ENCODE assay signal across 17 mouse cellular contexts in genomic region chr12:113911770-113912169, GRCm38 (mm10).
A peak's percentile ranks its signal among the peaks of the same experiment; 100 is the strongest.
DNase-seq lines count a peak whose midpoint lies in the region; ATAC-seq and TF ChIP-seq lines count a peak whose summit lies in the region.
"Had no signal": no experiment of that assay in that cellular context is flagged by ENCODE, and none has a peak within 500 bp of the region (broad histone marks: within the 10 kb centered on the region; RNA-seq: fewer than 3 reads in every experiment).

No protein-coding gene starts in this region.

- H3K36me3 ChIP-seq in intestine, postnatal 0 days (ENCODE audit: control insufficient read depth, insufficient read depth): no peaks in the 10 kb centered on the region
- H3K36me3 ChIP-seq in intestine, embryonic 15.5 days: no peaks in the 10 kb centered on the region
- no peaks in the 10 kb centered on the region for H3K36me3 ChIP-seq in thymus, adult 2 months (ENCODE audit: control insufficient read depth, insufficient read depth, low read length)
- H3K36me3 ChIP-seq: embryonic facial prominence, embryonic 13.5 days; forebrain, embryonic 12.5 days; hindbrain, embryonic 10.5 days; limb, embryonic 13.5 days; neural tube, embryonic 12.5 days had no signal

- H3K9ac ChIP-seq in intestine, postnatal 0 days (ENCODE audit: low read depth, low read length): no peak overlapping the region
- no peak overlapping the region for H3K9ac ChIP-seq in intestine, embryonic 15.5 days
- H3K9ac ChIP-seq: embryonic facial prominence, embryonic 13.5 days; forebrain, embryonic 12.5 days; limb, embryonic 13.5 days; neural tube, embryonic 12.5 days had no signal

- no peak overlapping the region for H3K27ac ChIP-seq in intestine, postnatal 0 days (ENCODE audit: low read depth, low read length)
- no peak overlapping the region for H3K27ac ChIP-seq in intestine, embryonic 15.5 days
- H3K27ac ChIP-seq in thymus, adult 2 months (ENCODE audit: control insufficient read depth, insufficient read depth, low read length): no peak overlapping the region
- H3K27ac ChIP-seq: embryonic facial prominence, embryonic 13.5 days; forebrain, embryonic 12.5 days; hindbrain, embryonic 10.5 days; limb, embryonic 13.5 days; neural tube, embryonic 12.5 days had no signal

- H3K4me3 ChIP-seq in intestine, postnatal 0 days (ENCODE audit: low read depth, low read length): no peak overlapping the region
- H3K4me3 ChIP-seq in intestine, embryonic 15.5 days (replicated peaks): no peak overlapping the region
- no peak overlapping the region for H3K4me3 ChIP-seq in thymus, adult 2 months (ENCODE audit: control insufficient read depth, insufficient read depth, low read length)
- H3K4me3 ChIP-seq: embryonic facial prominence, embryonic 13.5 days; forebrain, embryonic 12.5 days; hindbrain, embryonic 10.5 days; limb, embryonic 13.5 days; neural tube, embryonic 12.5 days had no signal

- H3K4me1 ChIP-seq in intestine, postnatal 0 days (replicated peaks; ENCODE audit: control insufficient read depth, insufficient read depth, low read length): no peaks in the 10 kb centered on the region
- H3K4me1 ChIP-seq in intestine, embryonic 15.5 days (replicated peaks): no peaks in the 10 kb centered on the region
- H3K4me1 ChIP-seq in thymus, adult 2 months (replicated peaks; ENCODE audit: control insufficient read depth, insufficient read depth, low read length): no peaks in the 10 kb centered on the region
- H3K4me1 ChIP-seq: embryonic facial prominence, embryonic 13.5 days; forebrain, embryonic 12.5 days; hindbrain, embryonic 10.5 days; limb, embryonic 13.5 days; neural tube, embryonic 12.5 days had no signal

- H3K4me2 ChIP-seq in intestine, postnatal 0 days (replicated peaks; ENCODE audit: low read depth): no peak overlapping the region
- no peak overlapping the region for H3K4me2 ChIP-seq in intestine, embryonic 15.5 days (replicated peaks)
- H3K4me2 ChIP-seq: embryonic facial prominence, embryonic 13.5 days; forebrain, embryonic 12.5 days; heart, embryonic 11.5 days; limb, embryonic 13.5 days; neural tube, embryonic 12.5 days had no signal

- H3K9me3 ChIP-seq in intestine, postnatal 0 days (ENCODE audit: control insufficient read depth): no peaks in the 10 kb centered on the region
- no peaks in the 10 kb centered on the region for H3K9me3 ChIP-seq in intestine, embryonic 15.5 days

- TF ChIP-seq CTCF in intestine, postnatal 0 days (IDR thresholded peaks at IDR 0.05; ENCODE audit: low read depth): peak; percentile 54
- no peak for TF ChIP-seq CTCF in thymus, adult 2 months (IDR thresholded peaks at IDR 0.05; ENCODE audit: borderline replicate concordance, control insufficient read depth, extremely low read depth, insufficient read depth, low read length, poor library complexity)

- ATAC-seq in intestine, postnatal 0 days: no peak
- ATAC-seq in intestine, embryonic 15.5 days: no peak

- DNase-seq in thymus, adult 2 months: peak; percentile 15
- DNase-seq in thymus, adult 18-20 months: no peak
- peak; percentile 18 for DNase-seq in induced T-regulatory cell, adult 2 months (ENCODE audit: low read depth)
- DNase-seq in thymus, postnatal 36 days: peak; percentile 13
- no peak for DNase-seq in layer of hippocampus, postnatal 14 days (ENCODE audit: low spot score in 2 of 2)
- DNase-seq in urinary bladder, postnatal 25 days (ENCODE audit: low spot score): no peak
- DNase-seq: cerebellum, adult 8-10 months; lung, postnatal 10 days; midbrain, embryonic 14.5 days had no signal

- no peaks in the 10 kb centered on the region for H3K27me3 ChIP-seq in intestine, postnatal 0 days (replicated peaks; ENCODE audit: control insufficient read depth, insufficient read depth, low read length)
- no peaks in the 10 kb centered on the region for H3K27me3 ChIP-seq in intestine, embryonic 15.5 days (replicated peaks)
- H3K27me3 ChIP-seq in thymus, adult 2 months (ENCODE audit: control insufficient read depth, insufficient read depth, low read length): no peaks in the 10 kb centered on the region
- H3K27me3 ChIP-seq: embryonic facial prominence, embryonic 13.5 days; forebrain, embryonic 12.5 days; limb, embryonic 13.5 days; neural tube, embryonic 12.5 days had no signal

- TF ChIP-seq POLR2A in thymus, adult 2 months (IDR thresholded peaks at IDR 0.05; ENCODE audit: control insufficient read depth, extremely low read depth, insufficient read depth, low read length, poor library complexity): no peak

- WGBS in intestine, postnatal 0 days: 33% methylated on average over 3 of the region's 3 CpGs
- 39% methylated on average over 3 of the region's 3 CpGs for WGBS in intestine, embryonic 15.5 days
- 38% methylated on average over 3 of the region's 3 CpGs for WGBS in thymus, adult 2 months

Comparison
In these comparisons a context has a peak if more than half of its experiments do, and no peak if none do; other contexts are left out.
1. DNase-seq: peak in thymus, adult 2 months (single experiment), induced T-regulatory cell, adult 2 months (single experiment) and thymus, postnatal 36 days (2 of 2); none in thymus, adult 18-20 months (0 of 2), layer of hippocampus, postnatal 14 days (0 of 2) and urinary bladder, postnatal 25 days (single experiment).